Mouse (Mus musculus) myocyte (in vitro differentiated cells): ENCODE data around the gene Gm10638.

Experiments
- MAX ChIP-seq: IDR thresholded peaks from one replicate; pipeline ENCODE4 v1.6.1; 2011; ENCODE audit warnings: low read depth, mild to moderate bottlenecking, control low read depth
- POLR2A ChIP-seq: IDR thresholded peaks from one replicate; pipeline ENCODE4 v1.6.1; 2011; ENCODE audit warnings: low read depth, mild to moderate bottlenecking, control low read depth, moderate library complexity; ENCODE audit not compliant: insufficient read length
- POLR2AphosphoS2 ChIP-seq: IDR thresholded peaks from one replicate; pipeline ENCODE4 v1.6.1; 2011; ENCODE audit warnings: low read depth, control low read depth; ENCODE audit not compliant: insufficient read length
- REST ChIP-seq: IDR thresholded peaks from one replicate; pipeline ENCODE4 v1.6.1; 2011; ENCODE audit warnings: mild to moderate bottlenecking, control low read depth, moderate library complexity; ENCODE audit not compliant: insufficient read depth, insufficient read length
- TCF12 ChIP-seq: IDR thresholded peaks from one replicate; pipeline ENCODE4 v1.6.1; 2011; ENCODE audit warnings: mild to moderate bottlenecking, control low read depth; ENCODE audit not compliant: poor library complexity, insufficient read depth, severe bottlenecking
- TCF3 ChIP-seq: IDR thresholded peaks from one replicate; pipeline ENCODE4 v1.6.1; 2011; ENCODE audit warnings: low read depth, control low read depth; ENCODE audit not compliant: insufficient read length
- USF1 ChIP-seq: IDR thresholded peaks from one replicate; pipeline ENCODE4 v1.6.1; 2011; ENCODE audit warnings: low read depth, mild to moderate bottlenecking, control low read depth, moderate library complexity

DNA sequence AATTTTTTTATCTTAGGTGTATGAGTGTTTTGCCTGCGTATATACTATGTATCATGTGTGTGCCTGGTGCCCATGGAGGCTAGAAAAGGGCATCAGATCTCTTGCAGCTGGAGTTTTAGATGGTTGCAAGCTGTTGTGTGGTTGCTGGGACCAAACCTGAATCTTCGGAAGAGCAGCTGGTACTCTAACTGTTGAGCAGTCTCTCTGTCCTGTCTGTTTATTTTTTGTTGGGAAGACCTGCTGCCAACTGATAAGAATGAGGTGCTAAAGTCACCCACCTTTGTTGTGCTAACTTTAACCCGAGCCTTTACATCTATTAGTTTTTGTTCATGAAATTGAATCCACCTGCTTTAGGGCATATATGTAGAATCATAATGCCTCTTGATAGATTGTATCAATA lies 43.0 kb upstream of the Gm10638 start:
- no peak for TF ChIP-seq USF1
- no peak for TF ChIP-seq TCF12
- no peak for TF ChIP-seq MAX
- TF ChIP-seq TCF3, result no peak
- TF ChIP-seq POLR2A, result no peak
- no peak for TF ChIP-seq REST
- TF ChIP-seq POLR2AphosphoS2, result no peak
